Mouse (Mus musculus) myocyte (in vitro differentiated cells): ENCODE results near the gene Mtrex. TPM values are rescaled to one million over a fixed set of nuclear protein-coding genes. Genes with fewer than 3 reads are reported as not detected.

Source experiments
- H3K27me3 ChIP-seq: one replicate; pipeline ENCODE4 v1.6.1; 2011; ENCODE audit not compliant: control insufficient read depth, insufficient read depth, insufficient read length
- H3K36me3 ChIP-seq: one replicate; pipeline ENCODE4 v1.6.1; 2011; ENCODE audit not compliant: control insufficient read depth, insufficient read depth
- H3K4me2 ChIP-seq: one replicate; pipeline ENCODE4 v1.6.1; 2011; ENCODE audit warnings: low read depth, control low read depth
- H3K4me3 ChIP-seq: one replicate; pipeline ENCODE4 v1.5.1; 2011; ENCODE audit warnings: mild to moderate bottlenecking, control low read depth, moderate library complexity
- H3K79me2 ChIP-seq: one replicate; pipeline ENCODE4 v1.6.1; 2011; ENCODE audit not compliant: control insufficient read depth, insufficient read depth
- H3ac ChIP-seq: one replicate; pipeline ENCODE4 v1.6.1; 2011; ENCODE audit not compliant: control insufficient read depth, insufficient read length
- CEBPB ChIP-seq: IDR thresholded peaks from 2 replicates; pipeline ENCODE4 v1.6.1; 2011; ENCODE audit warnings: mild to moderate bottlenecking, moderate library complexity; ENCODE audit not compliant: poor library complexity, insufficient read depth, severe bottlenecking
- E2F4 ChIP-seq: IDR thresholded peaks from one replicate; pipeline ENCODE4 v1.6.1; 2011; ENCODE audit warnings: mild to moderate bottlenecking, control low read depth, moderate library complexity; ENCODE audit not compliant: insufficient read depth
- MAX ChIP-seq: IDR thresholded peaks from one replicate; pipeline ENCODE4 v1.6.1; 2011; ENCODE audit warnings: low read depth, mild to moderate bottlenecking, control low read depth
- MYOD1 ChIP-seq, 3 experiments: IDR thresholded peaks; one replicate each; pipeline ENCODE4 v1.6.1; 2011; ENCODE audit warnings: control low read depth in 2 of 3, low read depth in 2 of 3, mild to moderate bottlenecking in 2 of 3, moderate library complexity in 1 of 3; ENCODE audit not compliant: insufficient read length in 2 of 3, control insufficient read depth in 1 of 3
- MYOG ChIP-seq, 3 experiments: IDR thresholded peaks; one replicate each; pipeline ENCODE4 v1.6.1; 2011; ENCODE audit warnings: control low read depth in 2 of 3, low read depth in 2 of 3, mild to moderate bottlenecking in 2 of 3; ENCODE audit not compliant: insufficient read length in 2 of 3, control insufficient read depth in 1 of 3, insufficient read depth in 1 of 3
- POLR2A ChIP-seq: IDR thresholded peaks from one replicate; pipeline ENCODE4 v1.6.1; 2011; ENCODE audit warnings: low read depth, mild to moderate bottlenecking, control low read depth, moderate library complexity; ENCODE audit not compliant: insufficient read length
- POLR2AphosphoS2 ChIP-seq: IDR thresholded peaks from one replicate; pipeline ENCODE4 v1.6.1; 2011; ENCODE audit warnings: low read depth, control low read depth; ENCODE audit not compliant: insufficient read length
- REST ChIP-seq: IDR thresholded peaks from one replicate; pipeline ENCODE4 v1.6.1; 2011; ENCODE audit warnings: mild to moderate bottlenecking, control low read depth, moderate library complexity; ENCODE audit not compliant: insufficient read depth, insufficient read length
- SRF ChIP-seq: IDR thresholded peaks from one replicate; pipeline ENCODE4 v1.6.1; 2011; ENCODE audit warnings: low read depth; ENCODE audit not compliant: control insufficient read depth, insufficient read length
- TCF12 ChIP-seq: IDR thresholded peaks from one replicate; pipeline ENCODE4 v1.6.1; 2011; ENCODE audit warnings: mild to moderate bottlenecking, control low read depth; ENCODE audit not compliant: poor library complexity, insufficient read depth, severe bottlenecking
- TCF3 ChIP-seq: IDR thresholded peaks from one replicate; pipeline ENCODE4 v1.6.1; 2011; ENCODE audit warnings: low read depth, control low read depth; ENCODE audit not compliant: insufficient read length
- USF1 ChIP-seq: IDR thresholded peaks from one replicate; pipeline ENCODE4 v1.6.1; 2011; ENCODE audit warnings: low read depth, mild to moderate bottlenecking, control low read depth, moderate library complexity
- polyA plus RNA-seq: library from polyadenylated mRNA; unstranded; fragments of >200 nt; fragmentation: generic; extraction: Trizol; gene quantifications from one replicate; pipeline ENCODE4 v1.2.1, GENCODE M21; 2012; ENCODE audit warnings: missing spikeins

The Mtrex gene
- polyA plus RNA-seq, 1 experiment = 12.6 TPM

GRCm38 (mm10) chr13:112928038-112928668 is 955 bp upstream of the Mtrex start:
- Histone ChIP-seq H3K36me3 (peaks cover 17% of the 10 kb centered on the region), H3K4me3 (peak overlapping the region; percentile 98), H3K79me2 (peaks cover 48% of the 10 kb centered on the region), H3K4me2 (peak overlapping the region; percentile 82), H3K27me3 (no peaks in the 10 kb centered on the region), H3ac (peak overlapping the region; percentile 47)
- TF ChIP-seq MYOD1 (IDR thresholded peaks at IDR 0.05; ENCODE audit: control insufficient read depth in 1 of 3, insufficient read length in 2 of 3, low read depth in 2 of 3) (no peak), MAX (no peak), POLR2A (no peak), REST (no peak), SRF (no peak), TCF12 (no peak), E2F4 (no peak), MYOG (IDR thresholded peaks at IDR 0.05; ENCODE audit: control insufficient read depth in 1 of 3, insufficient read depth in 1 of 3, insufficient read length in 2 of 3, low read depth in 2 of 3) (no peak), POLR2AphosphoS2 (no peak), TCF3 (no peak), USF1 (no peak), CEBPB (no peak)

- Histone ChIP-seq H3K4me2 (peak overlapping the region; percentile 35), H3K4me3 (peak overlapping the region; percentile 98), H3K27me3 (no peaks in the 10 kb centered on the region), H3K36me3 (peaks cover 6% of the 10 kb centered on the region), H3K79me2 (peaks cover 62% of the 10 kb centered on the region), H3ac (peak overlapping the region; percentile 47)
- no peak for TF ChIP-seq POLR2A
- TF ChIP-seq MYOG (IDR thresholded peaks at IDR 0.05; ENCODE audit: control insufficient read depth in 1 of 3, insufficient read depth in 1 of 3, insufficient read length in 2 of 3, low read depth in 2 of 3) = no peak
- TF ChIP-seq E2F4 = no peak
- TF ChIP-seq REST = no peak
- no peak for TF ChIP-seq USF1
- no peak for TF ChIP-seq POLR2AphosphoS2
- TF ChIP-seq MYOD1 (IDR thresholded peaks at IDR 0.05; ENCODE audit: control insufficient read depth in 1 of 3, insufficient read length in 2 of 3, low read depth in 2 of 3) = no peak
- TF ChIP-seq TCF12 = no peak
- no peak for TF ChIP-seq MAX
- TF ChIP-seq CEBPB = no peak
Measured at GRCm38 (mm10) chr13:112926796-112927195, 402 bp downstream of the Mtrex start.

DNA sequence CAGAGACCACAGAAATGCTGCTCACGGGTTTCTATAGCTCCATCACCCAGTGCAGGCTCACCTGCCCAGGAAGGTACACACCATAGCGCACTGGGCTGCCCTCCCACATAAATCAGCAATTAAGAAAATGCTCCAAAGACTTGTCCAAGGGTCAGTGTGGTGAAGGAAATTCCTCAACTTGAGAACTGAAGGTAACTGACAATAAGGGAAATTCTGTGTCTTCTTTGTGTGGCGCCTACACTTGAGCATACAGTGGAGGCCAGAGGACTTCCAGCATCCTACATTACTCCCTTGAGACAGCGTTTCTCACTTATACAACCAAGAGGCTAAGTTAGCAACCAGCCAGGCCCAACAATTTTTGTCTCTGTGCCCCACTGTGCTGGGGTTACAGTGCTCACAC is 1.2 kb downstream of the Mtrex start:
- Histone ChIP-seq H3ac (no peak overlapping the region), H3K4me2 (peak overlapping the region; percentile 91), H3K79me2 (peaks cover 63% of the 10 kb centered on the region), H3K27me3 (no peaks in the 10 kb centered on the region), H3K36me3 (peaks cover 6% of the 10 kb centered on the region), H3K4me3 (peak overlapping the region; percentile 98)
- TF ChIP-seq TCF3 = no peak

DNA sequence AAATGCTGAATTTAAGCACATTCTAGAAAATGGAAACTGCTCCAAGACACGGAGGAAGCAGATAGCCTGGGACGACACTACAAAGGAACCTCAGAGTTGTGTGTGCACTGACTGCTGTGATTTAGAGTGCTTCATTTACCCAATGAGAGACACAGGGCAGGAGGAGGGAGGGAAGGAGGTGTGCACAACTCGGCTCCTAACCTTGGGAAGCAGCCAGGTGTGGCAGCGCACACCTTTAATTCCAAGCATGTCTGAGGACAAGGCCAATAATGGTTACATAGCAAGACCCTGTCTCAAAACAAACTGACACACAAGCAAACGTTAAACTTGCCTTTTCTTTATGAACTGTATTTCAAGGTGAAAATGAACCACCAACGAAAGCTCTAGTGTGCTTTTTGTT is 1.9 kb downstream of the Mtrex start:
- H3K4me2 ChIP-seq = no peak overlapping the region
- no peak for TF ChIP-seq MYOD1 (IDR thresholded peaks at IDR 0.05; ENCODE audit: control insufficient read depth in 1 of 3, insufficient read length in 2 of 3, low read depth in 2 of 3)
- no peak for TF ChIP-seq MAX
- no peak for TF ChIP-seq MYOG (IDR thresholded peaks at IDR 0.05; ENCODE audit: control insufficient read depth in 1 of 3, insufficient read depth in 1 of 3, insufficient read length in 2 of 3, low read depth in 2 of 3)
- TF ChIP-seq POLR2AphosphoS2 = no peak
- no peak for TF ChIP-seq E2F4
- TF ChIP-seq POLR2A = no peak
- TF ChIP-seq CEBPB = no peak
- TF ChIP-seq TCF3 = no peak
- TF ChIP-seq USF1 = no peak
- TF ChIP-seq REST = no peak
- TF ChIP-seq SRF = no peak
- no peak for TF ChIP-seq TCF12
- H3K36me3 ChIP-seq = peaks cover 10% of the 10 kb centered on the region
- peak overlapping the region; percentile 98 for H3K4me3 ChIP-seq
- H3K79me2 ChIP-seq = peaks cover 63% of the 10 kb centered on the region
- no peaks in the 10 kb centered on the region for H3K27me3 ChIP-seq
- H3ac ChIP-seq = no peak overlapping the region

DNA sequence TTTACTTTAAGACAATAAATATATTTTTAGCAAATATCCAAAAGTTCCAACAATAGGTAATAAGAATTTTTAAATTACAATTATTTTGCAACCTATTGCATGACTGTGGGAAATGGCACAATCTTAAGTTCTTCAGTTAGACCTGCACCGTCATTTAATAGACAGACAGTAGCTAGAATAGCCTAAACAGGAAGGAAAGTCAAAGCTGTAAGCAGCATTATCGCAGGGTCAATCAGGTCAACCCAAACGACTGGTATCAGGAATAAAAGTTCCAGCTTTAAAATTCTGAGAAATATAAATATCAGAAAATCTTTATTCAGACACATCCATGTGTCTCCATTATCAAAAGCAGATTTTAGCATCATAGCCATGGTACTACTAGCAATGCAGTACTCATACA is 6.3 kb downstream of the Mtrex start:
- Histone ChIP-seq H3K27me3 (no peaks in the 10 kb centered on the region), H3K79me2 (peaks cover 43% of the 10 kb centered on the region), H3K4me3 (no peak overlapping the region), H3K4me2 (no peak overlapping the region), H3ac (no peak overlapping the region), H3K36me3 (peaks cover 39% of the 10 kb centered on the region)
- TF ChIP-seq POLR2AphosphoS2 = no peak
- no peak for TF ChIP-seq CEBPB
- no peak for TF ChIP-seq POLR2A
- TF ChIP-seq MAX = no peak
- TF ChIP-seq USF1 = no peak
- TF ChIP-seq E2F4 = no peak
- no peak for TF ChIP-seq MYOG (IDR thresholded peaks at IDR 0.05; ENCODE audit: control insufficient read depth in 1 of 3, insufficient read depth in 1 of 3, insufficient read length in 2 of 3, low read depth in 2 of 3)
- TF ChIP-seq TCF3 = no peak
- TF ChIP-seq TCF12 = no peak
- TF ChIP-seq MYOD1 (IDR thresholded peaks at IDR 0.05; ENCODE audit: control insufficient read depth in 1 of 3, insufficient read length in 2 of 3, low read depth in 2 of 3) = no peak
- TF ChIP-seq SRF = no peak
- no peak for TF ChIP-seq REST
